Mouse (Mus musculus) neutrophil, adult 5-6 weeks (primary cell): ENCODE results near the gene Tcta. TPM values are rescaled to one million over a fixed set of nuclear protein-coding genes. Genes with fewer than 3 reads are reported as not detected.
A peak's percentile ranks its signal among the peaks of the same experiment; 100 is the strongest.
"Not testable (repeated sequence)": the region's sequence is repeated elsewhere in the genome, so short reads cannot be mapped to it uniquely, and the experiment has no call there.

Source experiments
- ATAC-seq: fragments of 151-379, 151-347 bp; 2 replicates; pipeline ENCODE4 v1.8.0; 2017; ENCODE audit warnings: mild to moderate bottlenecking, moderate TSS enrichment; ENCODE audit not compliant: insufficient number of reproducible peaks, poor library complexity, low FRiP score, severe bottlenecking; ENCODE audit errors: extremely low read depth
- total RNA-seq: library from RNA; stranded (forward); fragments of 200-1000 nt; gene quantifications from 2 replicates; pipeline ENCODE4 v1.2.3, GENCODE M21; 2017

Gene Tcta
- total RNA-seq, 1 experiment from 2014 or later, result 23.4 TPM

DNA sequence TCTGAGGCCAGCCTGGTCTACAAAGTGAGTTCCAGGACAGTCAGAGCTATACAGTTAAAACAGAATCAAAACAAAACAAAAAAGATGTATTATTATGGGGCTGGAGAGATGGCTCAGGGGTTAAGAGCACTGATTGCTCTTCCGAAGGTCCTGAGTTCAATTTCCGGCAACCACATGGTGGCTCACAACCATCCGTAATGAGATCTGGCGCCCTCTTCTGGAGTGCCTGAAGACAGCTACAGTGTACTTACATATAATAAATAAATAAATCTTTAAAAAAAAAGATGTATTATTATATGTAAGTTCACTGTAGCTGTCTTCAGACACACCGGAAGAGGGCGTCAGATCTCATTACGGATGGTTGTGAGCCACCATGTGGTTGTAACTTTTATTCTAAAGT, 16.1 kb upstream of the Tcta start:
- ATAC-seq, result not testable (repeated sequence)

DNA sequence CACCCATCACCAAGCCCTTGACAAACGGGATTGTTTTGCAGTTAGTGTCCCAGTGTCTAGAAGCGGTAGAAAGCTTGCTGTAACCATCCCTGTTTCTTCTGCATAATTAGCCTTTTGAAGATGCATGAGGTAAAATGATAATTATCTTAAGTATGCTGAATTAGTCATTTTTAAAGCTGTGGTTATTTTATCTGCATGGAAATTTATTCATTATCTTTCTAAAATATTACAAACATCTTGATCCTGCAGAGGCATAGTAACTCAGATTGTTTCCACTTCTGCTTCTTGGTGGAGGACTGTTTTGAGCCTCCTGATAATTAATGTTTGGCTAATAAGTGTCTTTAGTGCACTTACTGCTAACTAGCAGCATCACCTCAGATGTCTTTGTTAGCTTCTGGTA, 12.5 kb upstream of the Tcta start:
- no peak for ATAC-seq

DNA sequence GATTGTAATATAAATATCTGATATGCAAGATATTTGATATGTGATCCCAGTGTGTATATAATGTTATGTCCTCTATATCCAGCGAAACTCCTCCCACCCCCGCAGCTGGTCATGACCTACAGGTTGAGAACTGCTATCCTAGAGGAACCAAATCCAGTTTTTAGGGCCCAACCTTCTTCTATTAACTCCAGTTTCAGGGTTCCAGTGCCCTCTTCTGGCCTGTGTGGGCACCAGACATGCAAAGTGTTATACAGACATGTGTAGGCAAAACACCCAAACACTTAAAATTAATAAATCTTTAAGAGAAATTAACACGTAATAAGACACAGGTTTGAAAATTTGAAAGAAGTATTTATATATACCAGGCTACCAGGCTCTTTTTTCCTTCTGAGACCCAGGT, 11.6 kb upstream of the Tcta start:
- ATAC-seq, result no peak

DNA sequence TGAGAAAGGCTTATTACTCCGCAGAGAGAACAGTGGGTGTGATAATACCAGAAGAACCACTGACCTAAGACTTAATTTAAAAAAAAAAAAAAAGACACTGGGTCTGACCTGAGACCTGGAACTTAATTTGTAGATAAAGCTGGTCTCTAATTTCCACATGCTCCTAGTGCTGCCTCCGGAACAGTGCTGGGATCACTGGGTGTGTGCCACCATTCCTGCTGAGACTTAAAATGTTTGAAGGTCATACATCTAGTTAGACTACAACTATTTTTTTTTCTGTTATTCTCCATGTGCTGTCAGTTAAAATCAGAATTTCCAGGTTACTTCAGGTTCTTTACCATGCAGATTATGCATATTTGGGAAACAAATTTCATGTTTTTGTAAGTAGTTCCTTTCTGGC, 2.2 kb upstream of the Tcta start:
- no peak for ATAC-seq

DNA sequence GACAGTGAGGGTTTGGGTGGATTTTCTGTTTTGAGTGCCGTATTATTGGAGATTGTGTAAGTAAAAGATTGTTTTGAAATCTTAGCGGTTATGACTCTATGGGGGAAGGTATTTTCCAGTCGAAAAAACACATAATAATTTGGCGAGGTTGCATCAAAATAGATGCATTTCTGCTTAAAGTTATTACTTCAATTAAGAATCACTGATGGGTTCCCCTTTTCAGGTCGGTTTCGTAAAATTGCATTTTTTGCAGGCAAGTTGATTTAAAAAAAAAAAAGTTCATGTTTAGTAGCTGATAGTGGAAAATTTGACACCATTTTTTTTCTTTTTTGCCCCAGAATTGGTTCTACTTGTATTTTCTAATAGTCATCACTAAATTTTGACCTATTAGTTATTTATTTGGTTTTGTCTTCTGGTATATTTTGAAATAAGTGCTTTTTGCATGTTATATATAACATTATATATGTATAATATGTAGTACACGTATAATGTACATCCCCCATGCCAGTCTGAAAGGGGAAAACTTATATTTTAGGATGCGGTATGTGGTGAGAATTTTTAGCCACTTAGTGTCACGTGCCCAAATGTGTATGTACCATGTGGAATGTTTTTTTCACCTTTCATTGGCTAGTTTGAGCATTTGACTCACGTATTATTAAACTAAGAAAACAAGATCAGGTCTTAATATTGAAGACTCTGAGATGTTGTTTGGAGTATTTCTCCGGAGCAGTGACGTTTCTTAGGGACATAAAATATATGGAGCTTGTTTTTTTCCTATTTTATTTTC, 1.3 kb upstream of the Tcta start:
- ATAC-seq, result no peak

DNA sequence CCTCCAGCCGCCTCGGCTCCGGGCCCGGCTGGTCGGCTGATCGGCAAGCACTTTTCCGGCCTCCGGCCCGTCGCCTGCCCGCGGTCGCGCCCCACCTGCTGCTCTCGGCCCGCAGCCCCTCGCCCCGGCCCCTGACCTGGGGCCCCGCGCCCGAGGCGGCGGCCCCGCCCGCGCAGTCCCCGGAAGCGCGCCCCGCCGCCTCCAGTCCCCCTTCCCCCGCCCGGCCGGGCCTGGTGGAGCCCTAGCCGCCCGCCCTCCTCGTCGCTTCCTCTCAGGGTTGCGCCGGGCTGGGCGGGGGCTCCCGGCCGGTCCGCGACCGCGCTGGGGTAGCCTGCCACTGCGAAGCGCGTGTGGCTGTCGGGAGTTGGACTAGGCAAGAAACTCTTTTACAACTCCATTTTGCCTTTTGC, 616 bp upstream of the Tcta start:
- peak; percentile 37 for ATAC-seq

DNA sequence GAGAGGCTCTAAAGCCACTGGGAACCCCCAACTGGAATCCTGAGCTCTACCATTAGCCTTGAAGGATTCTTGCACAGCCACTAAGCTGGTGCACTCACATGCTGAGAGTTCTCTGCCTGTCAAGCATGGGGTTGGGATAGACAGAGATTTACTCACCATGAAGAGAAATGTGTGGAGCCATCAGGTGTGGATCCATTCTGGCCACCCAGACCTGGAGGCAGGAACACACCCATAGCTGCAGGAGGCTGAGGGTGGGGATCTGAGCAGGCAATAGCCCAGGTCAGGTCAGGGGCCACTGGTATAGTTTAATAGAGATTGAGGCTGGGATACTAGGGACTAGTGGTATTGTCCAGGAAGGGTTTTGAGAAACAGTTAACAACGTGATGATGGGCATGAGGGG, 790 bp downstream of the Tcta start:
- no peak for ATAC-seq

DNA sequence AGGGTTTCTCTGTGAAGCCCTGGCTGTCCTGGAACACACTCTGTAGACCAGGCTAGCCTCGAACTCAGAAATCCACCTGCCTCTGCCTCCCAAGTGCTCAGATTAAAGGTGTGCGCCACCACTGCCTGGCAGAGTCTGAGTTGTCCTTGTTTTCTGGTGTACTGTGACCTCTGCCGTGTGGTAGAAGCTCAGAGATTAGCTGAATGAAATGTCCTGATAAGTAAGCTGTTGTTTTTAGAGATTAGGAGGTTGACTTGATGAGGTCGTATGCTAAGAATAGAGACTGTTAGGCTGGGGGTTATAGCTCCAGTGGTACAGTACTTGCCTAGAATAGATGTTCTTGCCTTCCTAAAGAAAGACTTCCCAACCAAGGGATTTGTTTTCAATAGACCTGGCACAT, 1.2 kb downstream of the Tcta start:
- no peak for ATAC-seq

DNA sequence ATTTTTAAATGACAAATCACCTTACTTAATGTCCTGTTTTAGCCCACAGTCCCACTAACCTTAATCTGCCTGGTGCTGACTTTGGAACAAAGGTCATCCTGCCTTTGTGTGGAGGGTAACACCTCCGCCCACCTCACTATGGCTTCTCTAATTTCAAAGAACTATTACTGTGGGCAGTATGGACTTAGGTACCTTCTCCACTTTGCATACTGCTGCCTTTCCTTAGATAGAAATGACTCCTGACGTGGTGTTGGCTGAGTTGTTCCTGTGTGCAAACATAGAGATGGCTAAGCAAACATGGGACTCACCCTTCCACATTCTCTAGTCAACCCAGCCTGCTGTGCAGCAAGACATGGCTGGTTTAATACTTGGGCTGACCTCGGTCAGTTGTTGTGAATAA, 4.1 kb downstream of the Tcta start:
- ATAC-seq, result no peak

DNA sequence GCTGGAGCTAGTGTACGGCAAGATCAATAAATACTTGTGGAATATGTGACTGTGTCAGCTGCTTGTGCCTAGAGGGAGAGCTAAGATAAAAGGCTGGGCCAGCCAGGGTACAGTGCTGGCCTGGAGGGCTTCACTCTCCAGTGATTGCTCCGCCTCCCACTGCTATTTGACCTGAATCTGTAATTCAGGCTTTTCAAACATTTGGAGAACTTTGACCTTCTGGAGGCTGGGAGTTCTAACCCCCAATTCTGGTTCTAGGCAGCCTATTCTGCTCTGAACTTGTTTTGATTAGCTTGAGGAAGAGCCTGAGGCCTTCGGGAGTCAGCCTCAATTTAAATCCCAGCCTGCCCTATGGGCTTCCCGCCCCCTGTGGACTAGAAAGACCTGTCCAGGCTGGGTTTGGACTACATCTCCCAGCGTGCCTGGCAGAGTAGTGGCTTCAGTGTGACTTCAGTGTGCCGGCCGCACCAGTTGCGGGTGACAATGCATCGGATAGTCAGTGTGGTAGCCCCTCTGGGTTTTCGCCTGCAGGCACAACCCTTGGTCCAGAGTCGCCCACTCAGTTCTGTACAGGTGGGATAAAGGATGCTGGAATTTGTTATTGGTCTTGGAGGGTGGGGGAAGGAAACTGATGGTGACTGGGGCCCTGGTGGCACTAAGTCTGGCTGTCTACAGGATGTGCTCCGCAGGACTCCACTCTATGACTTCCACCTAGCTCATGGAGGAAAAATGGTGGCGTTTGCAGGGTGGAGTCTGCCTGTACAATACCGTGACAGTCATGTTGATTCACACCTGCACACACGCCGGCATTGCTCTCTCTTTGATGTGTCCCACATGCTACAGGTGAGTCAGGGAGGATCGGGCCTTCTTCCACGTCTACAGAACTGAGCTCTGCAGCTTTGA, 9.3 kb downstream of the Tcta start, which contains the start of gene Amt:
Gene Amt, plus strand, starts transcription at position 401 of the 903 bp plus-strand sequence.
- ATAC-seq, result no peak

DNA sequence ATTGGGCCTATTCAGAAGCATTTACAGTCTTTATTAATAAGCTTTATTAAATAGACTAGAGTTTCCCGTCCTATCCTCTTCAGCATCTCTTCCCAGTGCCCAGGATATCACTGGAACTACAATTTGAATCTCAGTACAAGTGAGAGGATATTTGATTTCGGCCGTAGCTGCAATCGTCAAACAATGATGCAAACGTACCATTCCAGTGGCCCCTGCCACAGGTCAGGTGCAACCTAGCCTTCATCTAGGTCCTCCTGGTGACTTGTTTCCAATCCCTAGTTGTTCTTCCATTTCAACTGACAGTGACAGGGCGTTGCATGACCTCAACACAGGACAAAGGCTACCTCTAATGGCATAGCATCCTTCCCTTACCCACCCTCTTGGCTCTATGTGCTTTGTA, 15.2 kb downstream of the Tcta start:
- no peak for ATAC-seq

DNA sequence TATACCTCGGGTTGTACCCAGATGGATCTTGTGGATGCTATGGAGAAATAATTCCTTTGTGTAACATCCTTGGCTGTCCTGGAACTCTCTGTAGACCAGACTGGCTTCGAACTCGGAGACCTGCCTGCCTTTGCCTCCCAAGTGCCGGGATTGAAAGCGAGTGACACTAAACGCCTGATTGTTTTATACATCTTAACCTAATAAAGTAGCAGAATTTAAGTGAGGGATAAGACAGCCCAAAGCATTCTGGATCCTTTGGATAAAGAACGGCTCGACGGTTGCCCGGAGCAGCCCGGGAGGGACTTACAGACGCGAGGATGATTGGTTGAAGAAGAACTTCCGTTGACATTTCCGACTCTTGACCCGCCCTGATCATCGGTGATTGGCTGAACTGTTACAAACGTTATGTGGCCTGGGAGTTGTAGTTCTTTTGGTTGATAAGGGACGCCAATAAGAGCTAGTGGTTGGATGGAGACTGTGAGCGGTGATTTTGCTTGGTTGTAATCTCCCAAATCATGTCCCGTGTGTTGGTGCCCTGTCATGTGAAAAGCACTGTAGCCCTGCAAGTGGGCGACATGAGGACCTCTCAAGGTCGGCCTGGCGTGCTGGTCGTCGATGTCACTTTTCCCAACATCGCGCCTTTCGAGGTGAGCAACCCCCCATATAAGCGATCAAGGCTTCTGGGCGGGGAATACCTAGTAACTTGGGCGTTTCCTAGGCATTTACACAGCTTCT, 15.8 kb downstream of the Tcta start, which contains the start of gene Nicn1:
Gene Nicn1, plus strand, starts transcription at position 414 of the 735 bp plus-strand sequence.
- ATAC-seq, result peak; percentile 100

DNA sequence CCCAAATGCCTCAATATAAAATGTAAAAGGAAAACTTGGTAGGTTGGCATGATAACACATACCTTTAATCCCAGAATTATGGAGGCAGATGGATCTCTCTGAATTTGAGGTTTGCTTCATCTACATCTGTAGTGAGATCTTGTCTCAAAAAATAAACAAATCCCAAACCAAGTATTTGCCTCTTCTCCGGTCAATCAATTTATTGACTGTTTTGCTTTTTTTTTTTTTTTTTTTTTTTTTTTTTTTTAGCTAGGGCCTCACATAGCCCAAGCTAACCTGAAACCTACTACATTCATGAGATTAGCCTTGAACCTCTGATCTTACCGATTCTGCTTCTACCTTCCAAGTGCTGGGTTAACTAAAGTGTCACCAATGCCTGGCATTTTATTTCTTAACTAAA, 16.6 kb downstream of the Tcta start:
- no peak for ATAC-seq

DNA sequence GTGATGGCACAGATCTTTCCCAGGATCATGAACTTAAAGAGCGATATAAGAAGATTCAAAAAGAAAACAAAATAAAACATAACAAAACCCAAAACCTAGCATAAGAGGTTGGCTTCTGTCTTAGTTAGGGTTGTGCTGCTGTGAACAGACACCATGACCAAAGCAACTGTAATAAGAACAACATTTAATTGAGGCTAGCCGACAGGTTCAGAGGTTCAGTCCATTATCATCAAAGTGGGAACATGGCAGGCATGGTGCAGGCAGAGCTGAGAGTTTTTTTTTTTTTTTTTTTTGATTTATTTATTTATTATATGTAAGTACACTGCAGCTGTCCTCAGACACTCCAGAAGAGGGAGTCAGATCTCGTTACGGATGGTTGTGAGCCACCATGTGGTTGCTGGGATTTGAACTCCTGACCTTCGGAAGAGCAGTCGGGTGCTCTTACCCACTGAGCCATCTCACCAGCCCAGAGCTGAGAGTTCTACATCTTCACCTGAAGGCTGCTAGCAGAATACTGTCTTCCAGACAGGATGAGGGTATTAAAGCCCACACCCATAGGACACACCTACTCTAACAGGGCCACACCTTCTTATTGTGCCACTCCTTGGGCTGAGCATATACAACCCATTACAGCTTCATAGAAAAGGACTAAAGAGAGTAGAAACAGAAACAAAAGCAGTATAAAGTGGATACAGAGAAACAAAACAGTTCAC, 18.3 kb downstream of the Tcta start:
- not testable (repeated sequence) for ATAC-seq

DNA sequence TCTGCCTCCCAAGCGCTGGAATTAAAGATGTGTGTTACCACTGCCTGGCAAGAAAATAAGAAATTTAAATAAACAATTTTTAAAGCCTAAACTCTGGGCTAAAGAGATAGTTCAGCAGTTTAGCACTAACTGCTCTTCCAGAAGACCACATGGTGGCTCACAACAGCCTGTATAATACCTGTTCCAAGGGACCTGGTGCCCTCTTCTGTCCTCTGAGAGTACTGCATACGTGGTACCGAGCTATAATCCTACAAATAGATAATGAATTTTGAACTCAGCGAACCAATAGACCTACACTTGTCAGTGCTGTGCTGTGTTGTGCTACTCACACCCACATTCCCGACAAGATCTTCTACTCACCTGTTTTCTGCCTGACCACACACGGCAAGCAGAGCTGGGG, 21.6 kb downstream of the Tcta start:
- ATAC-seq, result peak; percentile 100

DNA sequence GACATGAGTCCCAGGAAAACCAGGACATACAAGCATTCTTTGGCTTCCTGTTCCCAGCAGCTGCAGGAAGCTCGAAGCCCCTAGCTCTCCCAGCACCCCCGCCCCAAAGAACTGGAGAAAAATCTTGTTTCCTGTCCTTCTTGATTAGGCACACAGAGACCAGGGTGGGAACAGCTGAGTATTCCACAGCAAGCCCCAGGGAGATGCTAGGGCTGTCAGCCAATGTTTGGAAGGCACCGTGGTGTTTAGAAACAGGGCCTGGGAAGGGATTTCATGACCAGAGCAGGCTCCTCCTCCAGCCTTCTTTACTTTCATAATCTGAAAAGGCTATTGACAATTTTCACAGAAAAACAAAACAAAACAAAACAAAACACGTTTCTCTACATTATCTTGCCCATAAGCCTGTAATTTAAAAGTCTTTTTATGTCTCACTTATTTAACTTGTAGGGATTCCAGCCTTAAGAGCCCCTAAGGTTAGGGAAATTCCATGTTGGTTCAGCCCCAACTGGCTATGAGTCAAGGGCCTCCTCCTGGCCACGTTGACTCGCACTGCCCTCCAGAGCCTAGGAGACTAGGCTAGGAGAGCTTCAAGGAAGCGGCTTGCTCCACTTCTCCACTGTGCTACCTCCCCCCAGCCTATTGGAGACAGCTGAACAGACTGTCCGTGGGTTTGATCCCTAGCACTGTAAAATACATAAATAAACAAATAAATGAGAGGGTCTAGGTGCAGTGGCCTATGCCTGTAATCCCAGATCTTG, 25.7 kb downstream of the Tcta start:
- no peak for ATAC-seq

DNA sequence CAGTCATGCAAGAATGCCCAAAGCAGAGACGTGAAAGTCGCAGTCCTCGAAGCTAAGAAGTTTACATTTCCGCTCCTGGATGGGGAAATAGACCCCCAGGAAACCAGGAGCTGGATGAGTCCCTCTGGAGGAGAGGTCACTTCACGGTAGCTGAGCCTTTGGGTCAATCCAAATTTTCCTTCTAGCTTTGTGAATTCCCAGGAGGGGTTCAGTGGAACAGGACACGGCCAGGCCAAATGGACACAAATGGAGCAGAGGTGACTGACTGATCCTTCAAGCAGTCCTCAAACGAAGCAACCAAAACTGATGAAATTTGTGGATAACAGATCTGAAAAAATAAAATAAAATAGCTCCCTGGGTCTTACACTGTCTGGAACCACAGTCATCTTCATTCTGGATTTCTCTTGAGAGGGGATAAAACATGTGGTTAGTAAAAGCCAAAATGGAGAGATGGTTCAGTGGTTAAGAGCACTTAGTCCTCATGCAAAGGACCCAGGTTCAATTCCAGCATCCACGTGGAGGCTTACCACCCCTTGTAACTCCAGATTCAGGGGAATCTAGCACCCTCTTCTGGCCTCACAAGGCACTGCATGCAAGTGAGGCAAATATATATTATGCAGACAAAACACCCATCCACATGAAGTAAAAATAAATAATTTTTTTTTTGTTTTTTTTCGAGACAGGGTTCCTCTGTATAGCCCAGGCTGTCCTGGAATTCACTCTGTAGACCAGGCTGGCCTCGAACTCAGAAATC, 27.1 kb downstream of the Tcta start:
- ATAC-seq, result peak; percentile 53; the same call in 1 of the 2 replicates

DNA sequence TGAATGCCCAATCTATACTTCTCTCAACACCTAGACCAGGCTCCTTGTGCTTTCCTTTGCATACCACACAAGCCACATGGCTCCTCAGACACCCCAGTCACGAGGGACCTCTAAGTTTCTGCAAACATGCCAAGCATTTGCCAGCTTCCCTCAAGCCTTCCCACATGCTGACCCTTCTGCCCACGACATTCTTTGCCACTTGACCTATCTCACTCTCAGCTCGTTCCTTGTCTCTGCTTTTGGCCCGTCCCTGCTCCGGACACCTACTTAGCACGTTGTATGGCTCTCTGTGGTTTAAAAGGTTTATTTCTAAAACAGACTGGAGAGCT, 30.7 kb downstream of the Tcta start:
- ATAC-seq, result no peak
